Mouse (Mus musculus) C2C12 (cell line): ENCODE measurements around the gene Usp6nl.

ENCODE experiments used
- CEBPB ChIP-seq: IDR thresholded peaks from one replicate; pipeline ENCODE4 v1.6.1; 2011; ENCODE audit warnings: low read depth, mild to moderate bottlenecking, control low read depth, moderate library complexity
- CTCF ChIP-seq: IDR thresholded peaks from one replicate; pipeline ENCODE4 v1.5.1; 2011; ENCODE audit not compliant: control insufficient read depth, insufficient read depth, insufficient read length
- MAX ChIP-seq: IDR thresholded peaks from one replicate; pipeline ENCODE4 v1.6.1; 2011; ENCODE audit warnings: mild to moderate bottlenecking, control low read depth
- MYOD1 ChIP-seq: IDR thresholded peaks from one replicate; pipeline ENCODE4 v1.6.1; 2011; ENCODE audit warnings: low read depth; ENCODE audit not compliant: control insufficient read depth, insufficient read length
- USF1 ChIP-seq: IDR thresholded peaks from one replicate; pipeline ENCODE4 v1.6.1; 2011; ENCODE audit warnings: low read depth, mild to moderate bottlenecking, control low read depth, moderate library complexity

DNA sequence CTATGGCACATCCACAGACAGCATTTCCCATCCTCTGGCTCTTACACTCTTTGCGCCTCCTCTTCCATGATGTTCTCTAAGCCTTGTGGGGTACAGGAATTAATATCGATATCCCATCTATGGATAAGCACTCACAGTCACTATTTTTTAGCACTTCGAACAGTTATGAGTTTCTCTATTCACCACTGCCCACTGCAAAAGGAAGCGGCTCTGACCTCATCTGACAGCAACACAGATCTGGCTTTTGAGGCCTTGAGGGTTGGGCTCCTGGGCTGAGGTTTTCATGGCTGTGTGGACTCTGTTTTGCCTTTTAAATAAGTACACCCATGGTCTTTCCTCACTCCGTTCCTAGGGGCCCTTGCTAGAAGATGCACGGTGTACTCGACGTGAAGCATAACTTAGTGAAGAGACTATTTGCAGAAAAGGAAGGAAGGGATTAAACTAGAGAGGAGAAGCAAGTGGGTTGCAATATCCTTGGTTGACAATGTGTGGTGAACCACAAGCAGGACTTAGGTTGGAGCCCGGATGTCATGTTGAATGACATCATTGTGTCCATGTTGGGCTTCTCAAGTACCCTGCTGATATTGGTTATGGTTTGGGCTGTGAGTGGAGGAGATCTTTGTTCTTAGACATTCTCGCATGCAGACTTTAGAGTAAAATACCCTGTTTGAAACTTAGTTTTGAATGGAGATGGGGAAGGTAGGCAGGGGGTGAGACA is 43.5 kb upstream of the Usp6nl start:
- TF ChIP-seq CEBPB (no peak), CTCF (no peak), MAX (no peak), USF1 (no peak), MYOD1 (no peak)
